Mouse (Mus musculus) MEL (cell line): ENCODE data around the gene Dusp22.

Source experiments
- CTCF ChIP-seq, 3 experiments: IDR thresholded peaks in 2 of 3; conservative IDR thresholded peaks in 1 of 3; 2 replicates each; pipeline ENCODE4 v1.5.1; 2011 to 2012; ENCODE audit warnings: low read length in 3 of 3, low read depth in 2 of 3, mild to moderate bottlenecking in 2 of 3, improper control_type of control experiment in 1 of 3, inconsistent platforms in 1 of 3, mixed read lengths in 1 of 3, moderate library complexity in 1 of 3; ENCODE audit not compliant: control insufficient read depth in 1 of 3, insufficient read depth in 1 of 3, poor library complexity in 1 of 3, severe bottlenecking in 1 of 3
- EP300 ChIP-seq, 2 experiments: IDR thresholded peaks; 2 replicates each; pipeline ENCODE4 v1.6.1; 2011; ENCODE audit warnings: improper control_type of control experiment in 2 of 2, low read length in 2 of 2, low read depth in 1 of 2, mild to moderate bottlenecking in 1 of 2
- GATA1 ChIP-seq: IDR thresholded peaks from 2 replicates; pipeline ENCODE4 v1.6.1; 2011; ENCODE audit warnings: low read depth, low read length, improper control_type of control experiment
- TAL1 ChIP-seq: IDR thresholded peaks from 2 replicates; pipeline ENCODE4 v1.6.1; 2012; ENCODE audit warnings: mild to moderate bottlenecking, inconsistent platforms, low read length, moderate library complexity, mixed read lengths

- TF ChIP-seq TAL1 (no peak), EP300 (IDR thresholded peaks at IDR 0.05; ENCODE audit: low read depth in 1 of 2, low read length in 2 of 2) (no peak), CTCF (IDR thresholded peaks at IDR 0.05 in 2 of 3, conservative IDR thresholded peaks at IDR 0.05 in 1 of 3; ENCODE audit: control insufficient read depth in 1 of 3, insufficient read depth in 1 of 3, low read depth in 2 of 3, low read length in 3 of 3, poor library complexity in 1 of 3, severe bottlenecking in 1 of 3) (no peak), GATA1 (no peak)
These were observed 31.4 kb upstream of the Dusp22 start for GRCm38 (mm10) chr13:30628195-30629048.
